Mouse (Mus musculus): ENCODE results near the gene Gm20388. TPM values are rescaled to one million over a fixed set of nuclear protein-coding genes. Genes with fewer than 3 reads are reported as not detected.
"Not testable (repeated sequence)": the region's sequence is repeated elsewhere in the genome, so short reads cannot be mapped to it uniquely, and the experiment has no call there.

Gene Gm20388
- polyA plus RNA-seq, 1 experiment from 2014 or later = 47.1 TPM

DNA sequence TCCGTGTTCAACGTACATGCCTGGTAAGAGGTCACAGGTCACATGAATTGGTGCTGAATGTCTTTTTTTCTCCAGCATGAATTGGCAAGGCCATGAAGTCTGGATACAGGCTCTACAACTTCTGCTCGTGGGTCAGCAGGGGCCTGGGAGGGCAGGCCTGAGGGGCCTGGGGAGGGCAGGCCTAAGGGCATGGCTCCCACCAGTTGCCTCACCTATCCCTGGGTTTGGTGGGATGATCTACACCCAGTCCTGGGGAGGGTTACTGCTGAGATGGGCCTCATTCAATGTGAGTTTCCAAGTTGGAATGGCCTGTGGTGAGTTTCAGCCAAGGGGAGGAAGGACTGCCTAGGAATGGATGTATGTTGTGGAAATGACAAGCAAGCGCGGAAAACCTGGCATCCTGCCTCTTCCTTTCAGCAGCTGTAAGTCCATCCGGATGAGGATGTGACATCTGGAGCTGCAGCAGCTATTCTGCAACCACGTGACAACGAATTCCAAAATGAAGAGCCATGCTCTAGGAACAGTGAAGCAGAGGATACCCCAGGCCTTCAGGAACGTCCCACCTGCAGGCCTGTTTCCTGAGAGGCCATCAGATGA is 3492.2 kb downstream of the Gm20388 start:
- Histone ChIP-seq H3K27ac (no peak overlapping the region), H3K36me3 (ENCODE audit: inconsistent target) (peaks cover 43% of the 10 kb centered on the region)
- WGBS (ENCODE audit: missing documents) = 91% methylated on average over 9 of the region's 9 CpGs

DNA sequence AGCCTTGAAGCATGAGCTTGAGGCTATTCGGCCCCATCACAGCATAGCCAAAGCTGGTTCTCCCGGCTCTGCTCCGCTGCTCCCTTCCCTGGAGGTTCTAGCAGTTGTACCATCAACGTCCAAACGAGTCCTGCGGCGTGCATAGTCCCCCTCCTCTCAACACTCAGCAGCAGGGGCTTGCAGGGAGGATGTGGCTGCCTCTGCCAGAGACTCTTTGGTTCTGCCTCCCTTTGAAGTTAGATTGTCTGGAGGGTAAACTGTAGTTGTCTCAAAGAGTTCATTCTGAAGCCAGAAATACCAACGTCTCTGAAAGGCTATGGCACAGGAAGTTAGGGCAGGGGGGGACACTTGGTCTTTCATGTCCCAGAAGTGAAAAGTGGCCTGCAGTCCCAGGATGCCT is 3493.9 kb downstream of the Gm20388 start:
- no peaks in the 10 kb centered on the region for H3K79me2 ChIP-seq (ENCODE audit: inconsistent target)
- H3K27ac ChIP-seq = no peak overlapping the region
- WGBS (ENCODE audit: missing documents) = 61% methylated on average over 8 of the region's 8 CpGs
- peaks cover 27% of the 10 kb centered on the region for H3K36me3 ChIP-seq (ENCODE audit: inconsistent target)
- no peak overlapping the region for H3K4me3 ChIP-seq (ENCODE audit: inconsistent target)

More for the DNA sequence above, 3492.2 kb downstream of the Gm20388 start:
- Histone ChIP-seq H3K4me3 (ENCODE audit: inconsistent target) (no peak overlapping the region), H3K79me2 (ENCODE audit: inconsistent target) (no peaks in the 10 kb centered on the region)

DNA sequence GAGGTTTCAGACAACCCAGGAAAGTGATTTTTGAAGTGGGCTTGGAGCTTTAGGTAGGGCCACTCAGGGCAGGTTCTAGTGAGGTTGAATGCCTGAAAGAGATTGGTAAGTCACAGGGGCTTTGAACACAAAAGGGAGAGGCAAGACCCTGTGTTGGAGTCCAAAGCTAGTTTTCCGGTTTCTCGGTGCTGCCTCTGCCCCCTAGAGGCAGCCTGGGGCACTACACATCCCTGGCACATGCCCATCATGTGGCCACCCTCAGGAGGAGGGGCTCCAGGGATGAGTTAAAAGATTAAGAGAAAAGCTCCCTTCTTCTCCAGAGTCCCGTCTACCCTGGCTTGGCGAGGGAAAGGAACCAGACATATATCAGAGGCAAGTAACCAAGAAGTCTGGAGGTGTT is 3496.1 kb downstream of the Gm20388 start, which contains the start of gene Mc1r:
Gene Mc1r (plus strand): TSS at position 322 of the 400 bp plus-strand sequence.
- WGBS (ENCODE audit: missing documents) = 16% methylated on average over 4 of the region's 4 CpGs
- H3K79me2 ChIP-seq (ENCODE audit: inconsistent target) = no peaks in the 10 kb centered on the region
- no peak within 1 kb of the TSS for H3K4me3 ChIP-seq (ENCODE audit: inconsistent target)
- H3K27ac ChIP-seq = no peak within 1 kb of the TSS
- H3K36me3 ChIP-seq (ENCODE audit: inconsistent target) = peaks cover 5% of the 10 kb centered on the region

DNA sequence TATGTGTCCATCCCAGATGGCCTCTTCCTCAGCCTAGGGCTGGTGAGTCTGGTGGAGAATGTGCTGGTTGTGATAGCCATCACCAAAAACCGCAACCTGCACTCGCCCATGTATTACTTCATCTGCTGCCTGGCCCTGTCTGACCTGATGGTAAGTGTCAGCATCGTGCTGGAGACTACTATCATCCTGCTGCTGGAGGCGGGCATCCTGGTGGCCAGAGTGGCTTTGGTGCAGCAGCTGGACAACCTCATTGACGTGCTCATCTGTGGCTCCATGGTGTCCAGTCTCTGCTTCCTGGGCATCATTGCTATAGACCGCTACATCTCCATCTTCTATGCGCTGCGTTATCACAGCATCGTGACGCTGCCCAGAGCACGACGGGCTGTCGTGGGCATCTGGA is 3497.0 kb downstream of the Gm20388 start:
- H3K36me3 ChIP-seq (ENCODE audit: inconsistent target) = peaks cover 2% of the 10 kb centered on the region; the same call in 1 of the 2 replicates
- no peak overlapping the region for H3K27ac ChIP-seq
- 88% methylated on average over 13 of the region's 13 CpGs for WGBS (ENCODE audit: missing documents)
- no peak overlapping the region for H3K4me3 ChIP-seq (ENCODE audit: inconsistent target)
- H3K79me2 ChIP-seq (ENCODE audit: inconsistent target) = no peaks in the 10 kb centered on the region

DNA sequence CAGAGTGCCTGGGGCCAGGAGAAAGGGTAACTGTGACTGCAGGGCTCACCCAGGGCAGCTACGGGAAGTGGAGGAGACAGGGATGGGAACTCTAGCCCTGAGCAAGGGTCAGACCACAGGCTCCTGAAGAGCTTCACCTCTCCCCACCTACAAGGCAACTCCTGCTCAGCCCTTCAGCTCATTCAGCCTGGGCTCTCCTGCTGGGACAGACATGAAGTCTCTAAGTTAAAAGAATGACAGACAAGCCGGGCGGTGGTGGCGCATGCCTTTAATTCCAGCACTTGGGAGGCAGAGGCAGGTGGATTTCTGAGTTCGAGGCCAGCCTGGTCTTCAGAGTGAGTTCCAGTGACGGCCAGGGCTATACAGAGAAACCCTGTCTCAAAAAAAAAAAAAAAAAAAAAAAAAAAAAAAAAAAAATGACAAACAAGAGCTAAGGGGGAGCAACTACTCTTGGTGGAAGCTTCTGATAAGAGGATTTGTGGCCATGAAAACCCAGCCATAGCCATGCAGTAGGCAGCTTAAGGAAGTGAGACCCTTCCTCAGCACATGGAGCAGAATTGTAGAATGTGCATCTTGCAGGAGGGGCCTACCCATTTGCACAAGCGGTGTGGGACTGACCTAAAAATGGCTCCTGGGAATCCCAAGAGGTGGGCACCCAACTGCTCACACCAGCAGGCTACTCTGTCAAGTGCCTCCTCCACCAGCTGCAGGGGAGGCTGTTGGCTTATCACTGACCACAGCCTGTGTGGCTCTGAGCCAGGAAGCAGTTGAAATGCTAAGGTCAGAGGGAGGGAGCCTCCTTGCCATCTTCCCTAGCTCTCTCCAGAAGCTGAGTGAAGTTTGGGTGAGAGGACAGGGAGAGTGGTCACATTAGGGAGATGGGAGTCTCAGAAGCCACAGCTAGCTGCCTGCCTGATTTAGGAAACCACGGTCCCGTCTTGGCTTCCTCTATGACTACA is 3498.2 kb downstream of the Gm20388 start:
- H3K4me3 ChIP-seq (ENCODE audit: inconsistent target) = no peak overlapping the region
- no peak overlapping the region for H3K27ac ChIP-seq
- WGBS (ENCODE audit: missing documents) = 38% methylated on average over 7 of the region's 9 CpGs
- H3K36me3 ChIP-seq (ENCODE audit: inconsistent target) = no peaks in the 10 kb centered on the region
- H3K79me2 ChIP-seq (ENCODE audit: inconsistent target) = no peaks in the 10 kb centered on the region

DNA sequence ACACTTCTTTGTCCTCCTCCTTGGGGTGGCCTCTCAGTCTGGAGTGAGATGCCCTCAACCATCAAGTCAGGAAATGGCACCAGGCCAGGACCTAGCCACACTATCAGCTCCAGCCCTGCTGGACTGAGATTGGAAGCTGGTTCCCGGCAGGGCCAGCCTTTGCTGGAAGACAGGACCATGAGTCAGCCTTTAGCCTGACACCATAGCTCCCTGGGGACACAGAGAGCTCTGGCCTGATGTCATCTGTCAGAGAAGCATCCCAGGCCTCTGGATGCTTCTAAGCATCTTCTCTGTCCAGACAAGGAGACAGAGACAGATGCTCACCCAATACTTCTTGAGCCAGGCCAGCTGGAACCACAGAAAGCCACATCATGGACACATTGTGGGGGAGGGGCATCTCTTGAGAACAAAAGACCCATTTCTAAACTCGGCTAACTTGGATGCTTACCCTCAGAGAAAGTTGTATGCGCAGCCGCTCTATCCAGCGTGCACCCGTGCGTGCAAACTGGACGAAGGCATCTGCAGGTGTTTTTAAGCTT is 3499.5 kb downstream of the Gm20388 start:
- no peak overlapping the region for H3K4me3 ChIP-seq (ENCODE audit: inconsistent target)
- H3K79me2 ChIP-seq (ENCODE audit: inconsistent target) = no peaks in the 10 kb centered on the region
- no peak overlapping the region for H3K27ac ChIP-seq
- no peaks in the 10 kb centered on the region for H3K36me3 ChIP-seq (ENCODE audit: inconsistent target)
- 72% methylated on average over 8 of the region's 8 CpGs for WGBS (ENCODE audit: missing documents)

DNA sequence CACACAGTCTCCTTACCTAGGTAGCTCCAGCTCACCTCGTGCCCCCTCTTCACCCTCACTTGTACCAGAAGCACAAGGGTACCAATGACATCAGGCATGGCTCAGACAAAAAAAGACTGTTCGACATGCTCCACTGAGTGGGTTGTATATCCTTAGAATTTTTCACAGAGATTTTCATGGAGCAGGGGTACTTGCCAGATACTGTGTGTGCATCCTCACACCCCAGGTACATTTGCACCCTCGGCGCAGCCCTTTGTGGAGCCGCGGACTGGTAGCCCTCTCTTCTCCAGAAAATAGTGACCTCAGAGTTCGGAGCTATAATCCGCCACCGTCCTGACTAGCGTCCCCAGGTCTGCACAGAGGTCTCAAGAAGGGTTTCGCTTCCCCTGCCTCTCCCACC is 3500.1 kb downstream of the Gm20388 start:
- 19% methylated on average over 11 of the region's 11 CpGs for WGBS (ENCODE audit: missing documents)
- Histone ChIP-seq H3K4me3 (ENCODE audit: inconsistent target) (no peak overlapping the region), H3K79me2 (ENCODE audit: inconsistent target) (no peaks in the 10 kb centered on the region), H3K27ac (no peak overlapping the region), H3K36me3 (ENCODE audit: inconsistent target) (no peaks in the 10 kb centered on the region)

DNA sequence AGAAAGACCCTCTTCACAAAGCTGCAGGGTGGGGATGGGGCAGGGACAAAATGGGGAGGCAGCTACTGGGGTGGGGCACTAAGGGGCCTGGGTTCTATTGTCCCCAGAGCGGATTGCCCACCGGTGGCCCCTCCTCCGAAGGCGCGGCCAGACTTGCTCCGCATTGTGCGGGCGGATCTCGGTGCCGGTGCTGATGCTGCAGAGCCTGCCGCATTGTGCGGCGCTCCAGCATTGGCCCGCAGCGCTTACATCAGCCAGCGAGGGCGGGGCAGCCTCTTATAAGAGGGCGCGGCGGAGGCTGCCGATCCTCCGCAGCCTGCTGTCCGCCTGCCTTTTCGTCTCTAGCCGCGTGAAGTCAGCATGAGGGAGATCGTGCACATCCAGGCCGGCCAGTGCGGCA is 3500.6 kb downstream of the Gm20388 start, which contains the start of gene Tubb3:
Gene Tubb3 (plus strand): TSS at position 179 of the 400 bp plus-strand sequence.
- Histone ChIP-seq H3K4me3 (ENCODE audit: inconsistent target) (no peak within 1 kb of the TSS), H3K27ac (no peak within 1 kb of the TSS), H3K79me2 (ENCODE audit: inconsistent target) (no peaks in the 10 kb centered on the region), H3K36me3 (ENCODE audit: inconsistent target) (no peaks in the 10 kb centered on the region)
- under 1% methylated on average over 29 of the region's 29 CpGs for WGBS (ENCODE audit: missing documents)

DNA sequence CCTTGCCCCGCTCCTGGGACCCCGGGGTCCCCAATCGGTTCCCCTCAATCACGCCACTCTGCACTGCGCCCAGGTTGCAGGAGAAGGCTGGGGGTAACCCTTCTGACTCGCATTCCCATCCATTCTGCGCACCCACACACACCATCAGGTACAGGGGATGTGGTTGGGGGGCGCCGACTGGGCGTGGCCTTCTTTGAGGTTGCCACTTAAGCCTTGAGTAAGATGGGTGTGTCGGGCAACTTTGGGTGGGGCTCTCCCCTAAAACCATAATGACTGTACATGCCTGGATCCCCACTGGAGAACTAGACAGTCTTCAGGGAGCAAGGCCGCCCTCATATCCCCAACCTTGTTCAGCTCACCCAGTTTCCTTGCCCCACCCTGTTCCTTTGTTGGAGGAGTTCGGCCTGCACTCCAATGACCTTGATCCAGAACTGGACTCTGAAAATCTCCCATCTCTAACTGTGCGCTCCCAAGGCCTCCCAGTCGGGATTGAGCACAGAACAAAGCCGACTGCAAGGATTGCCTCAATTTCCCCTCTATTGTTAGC is 3501.2 kb downstream of the Gm20388 start:
- Histone ChIP-seq H3K4me3 (ENCODE audit: inconsistent target) (no peak overlapping the region), H3K36me3 (ENCODE audit: inconsistent target) (no peaks in the 10 kb centered on the region), H3K79me2 (ENCODE audit: inconsistent target) (no peaks in the 10 kb centered on the region), H3K27ac (no peak overlapping the region)
- WGBS (ENCODE audit: missing documents) = 23% methylated on average over 16 of the region's 16 CpGs

DNA sequence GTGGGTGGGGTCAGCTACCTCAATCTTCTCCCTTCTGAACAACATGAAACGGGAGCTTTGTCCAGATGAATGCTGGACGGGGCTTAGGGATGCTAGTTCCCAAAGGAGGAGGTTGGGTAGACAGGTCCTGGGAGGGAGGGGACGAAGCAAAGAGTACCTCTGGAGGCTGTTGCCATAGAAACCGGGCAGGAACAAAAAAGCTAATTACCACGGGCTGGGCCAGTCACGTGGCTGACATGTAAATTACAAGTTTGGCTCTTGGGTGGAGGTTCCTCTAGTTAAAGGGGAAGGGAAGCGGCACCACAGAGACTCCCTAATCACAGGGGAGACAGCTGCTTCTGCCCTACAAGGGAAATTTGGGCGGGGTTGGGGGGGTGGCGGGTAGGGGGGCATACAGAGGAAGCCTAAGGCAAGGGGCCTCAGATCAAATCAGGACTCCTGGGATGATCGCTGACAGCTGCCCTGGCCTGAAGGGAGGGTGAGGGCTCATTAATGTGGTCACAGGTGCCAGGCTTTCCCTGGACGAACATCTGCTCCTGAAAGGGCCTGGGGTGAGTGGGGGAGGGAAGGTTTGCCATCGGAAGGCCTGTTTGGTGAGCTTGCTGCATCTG is 3502.0 kb downstream of the Gm20388 start:
- no peaks in the 10 kb centered on the region for H3K79me2 ChIP-seq (ENCODE audit: inconsistent target)
- H3K36me3 ChIP-seq (ENCODE audit: inconsistent target) = no peaks in the 10 kb centered on the region
- 12% methylated on average over 11 of the region's 12 CpGs for WGBS (ENCODE audit: missing documents)
- H3K27ac ChIP-seq = no peak overlapping the region
- H3K4me3 ChIP-seq (ENCODE audit: inconsistent target) = no peak overlapping the region

DNA sequence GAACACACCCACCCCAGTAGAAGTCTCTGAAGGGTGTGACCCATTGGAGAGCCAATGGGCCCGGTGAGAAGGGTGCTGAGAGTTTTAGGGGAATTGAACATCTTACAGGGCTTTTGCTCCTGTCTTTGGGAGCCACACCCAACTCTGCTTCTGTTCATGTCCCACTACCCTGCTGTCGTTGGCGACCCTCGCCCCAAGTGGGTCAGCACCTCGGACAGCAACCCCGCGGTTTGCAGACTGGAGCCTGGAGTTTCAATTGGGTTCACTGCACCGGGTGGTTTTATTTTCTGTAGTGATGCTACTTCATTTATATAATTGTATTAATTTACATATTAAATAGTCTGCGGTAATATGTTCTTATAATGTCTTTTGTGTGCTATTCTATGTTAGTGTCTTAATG is 3503.6 kb downstream of the Gm20388 start:
- no peak overlapping the region for H3K4me3 ChIP-seq (ENCODE audit: inconsistent target)
- no peak overlapping the region for H3K27ac ChIP-seq
- H3K79me2 ChIP-seq (ENCODE audit: inconsistent target) = no peaks in the 10 kb centered on the region
- 23% methylated on average over 9 of the region's 9 CpGs for WGBS (ENCODE audit: missing documents)
- no peaks in the 10 kb centered on the region for H3K36me3 ChIP-seq (ENCODE audit: inconsistent target)

DNA sequence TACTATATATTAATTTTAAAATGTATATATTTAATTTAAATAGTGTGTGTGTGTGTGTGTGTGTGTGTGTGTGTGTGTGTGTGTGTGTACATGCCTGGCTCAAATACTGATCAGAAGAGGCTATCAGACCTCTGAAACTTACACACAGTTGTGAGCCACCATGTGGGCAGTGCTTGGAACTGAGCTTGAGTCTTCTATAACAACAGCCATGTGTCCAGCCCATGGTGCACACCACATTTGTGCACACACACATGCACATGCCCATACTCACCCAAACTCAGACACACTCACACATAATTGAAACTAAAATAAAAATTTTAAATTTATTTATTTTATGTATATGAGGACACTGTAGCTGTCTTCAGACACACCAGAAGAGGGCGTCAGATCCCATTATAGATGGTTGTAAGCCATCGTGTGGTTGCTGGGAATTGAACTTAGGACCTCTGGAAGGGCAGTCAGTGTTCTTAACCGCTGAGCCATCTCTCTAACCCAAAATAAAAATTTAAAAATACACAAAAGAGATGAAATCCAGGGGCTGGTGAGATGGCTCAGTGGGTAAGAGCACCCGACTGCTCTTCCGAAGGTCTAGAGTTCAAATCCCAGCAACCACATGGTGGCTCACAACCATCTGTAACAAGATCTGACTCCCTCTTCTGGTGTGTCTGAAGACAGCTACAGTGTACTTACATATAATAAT is 3504.5 kb downstream of the Gm20388 start:
- 67% methylated on average over 3 of the region's 5 CpGs for WGBS (ENCODE audit: missing documents)
- not testable (repeated sequence) for H3K79me2 ChIP-seq (ENCODE audit: inconsistent target); H3K36me3 ChIP-seq (ENCODE audit: inconsistent target); H3K4me3 ChIP-seq (ENCODE audit: inconsistent target); H3K27ac ChIP-seq

DNA sequence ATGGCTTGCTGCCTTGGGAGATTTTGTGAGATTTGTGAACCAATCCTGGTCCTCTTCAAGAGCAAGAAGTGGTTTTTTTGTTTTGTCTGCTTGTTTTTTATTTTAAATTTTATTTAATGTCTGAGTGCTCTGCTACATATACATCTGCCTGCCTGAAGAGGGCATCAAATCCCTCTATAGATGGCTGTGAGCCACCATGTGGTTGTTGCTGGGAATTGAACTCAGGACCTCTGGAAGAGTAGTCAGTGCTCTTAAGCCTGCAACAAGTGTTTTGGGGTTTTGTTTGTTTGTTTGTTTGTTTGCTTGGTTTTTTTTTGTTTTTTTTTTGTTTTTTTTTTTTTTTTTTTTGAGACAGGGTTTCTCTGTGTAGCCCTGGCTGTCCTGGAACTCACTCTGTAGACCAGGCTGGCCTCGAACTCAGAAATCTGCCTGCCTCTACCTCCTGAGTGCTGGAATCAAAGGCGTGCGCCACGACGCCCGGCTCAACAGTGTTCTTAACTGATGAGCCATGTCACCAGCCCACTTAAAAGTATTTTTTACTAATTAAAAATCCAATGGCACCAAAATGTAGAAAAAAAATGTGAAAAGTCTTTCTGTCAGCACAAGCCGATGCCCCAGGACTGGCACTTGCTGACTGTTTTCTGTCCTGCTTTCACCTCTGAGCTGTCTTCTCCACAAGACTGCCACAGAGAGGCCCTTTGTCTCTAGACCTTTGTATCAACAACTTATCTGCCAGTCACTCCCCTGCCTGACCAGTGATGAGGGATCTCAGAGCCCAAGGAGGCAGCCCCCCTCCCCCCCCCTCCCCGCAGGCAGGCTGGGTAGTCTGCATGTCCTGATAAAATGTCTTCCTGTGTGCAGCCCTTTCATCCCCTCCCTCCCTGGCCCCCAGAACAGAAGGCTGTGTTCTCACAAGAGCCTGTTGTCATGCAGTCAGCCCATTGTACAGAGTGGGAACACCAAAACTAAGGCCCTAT is 3505.6 kb downstream of the Gm20388 start:
- no peak overlapping the region for H3K27ac ChIP-seq
- 79% methylated on average over 7 of the region's 8 CpGs for WGBS (ENCODE audit: missing documents)
- no peak overlapping the region for H3K4me3 ChIP-seq (ENCODE audit: inconsistent target)
- H3K36me3 ChIP-seq (ENCODE audit: inconsistent target) = no peaks in the 10 kb centered on the region
- no peaks in the 10 kb centered on the region for H3K79me2 ChIP-seq (ENCODE audit: inconsistent target)

All from macrophage (primary cell).